Mouse (Mus musculus): ENCODE measurements at regions not wholly inside any gene's neighbourhood (a gene's known extent, or its start where the extent isn't known, plus 50 kb on each side); places are given as distances from the start of the nearest gene placed in this dataset.

DNA sequence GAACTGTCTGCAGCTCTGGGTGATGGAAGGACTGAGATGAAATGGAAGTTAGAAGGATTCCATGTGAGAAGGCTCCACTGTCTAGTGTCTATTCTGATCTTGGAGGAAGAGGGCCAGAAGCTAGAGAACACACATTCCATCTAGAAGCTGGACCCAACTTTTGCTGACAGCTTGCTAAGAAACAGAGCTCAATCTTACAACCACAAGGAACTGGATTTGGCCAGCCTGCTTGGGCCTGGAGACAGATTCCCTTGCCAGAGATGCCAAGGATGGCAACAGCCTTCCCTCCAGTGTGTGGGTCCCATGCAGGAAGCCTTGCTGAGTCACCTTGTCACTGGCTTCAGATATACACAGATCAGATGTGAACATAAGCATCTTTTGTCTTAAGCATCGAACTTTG is 591.0 kb downstream of the Tns3 start:
- Histone ChIP-seq H3K36me3 (ENCODE audit: insufficient read depth) (no peaks in the 10 kb centered on the region), H3K4me1 (ENCODE audit: insufficient read depth) (no peaks in the 10 kb centered on the region), H3K27ac (ENCODE audit: low read depth) (no peak overlapping the region), H3K4me3 (ENCODE audit: low read depth, low read length) (no peak overlapping the region), H3K9me3 (ENCODE audit: low read depth, low read length) (no peaks in the 10 kb centered on the region), H3K9ac (no peak overlapping the region), H3K27me3 (ENCODE audit: insufficient read depth, low read length) (no peaks in the 10 kb centered on the region), H3K4me2 (no peak overlapping the region)
- ATAC-seq (ENCODE audit: insufficient read depth) (no peak), DNase-seq (no peak)
- no peak for TF ChIP-seq CTCF (IDR thresholded peaks at IDR 0.05; ENCODE audit: low read depth)
- WGBS, result 64% methylated on average over 1 of the region's 1 CpGs

DNA sequence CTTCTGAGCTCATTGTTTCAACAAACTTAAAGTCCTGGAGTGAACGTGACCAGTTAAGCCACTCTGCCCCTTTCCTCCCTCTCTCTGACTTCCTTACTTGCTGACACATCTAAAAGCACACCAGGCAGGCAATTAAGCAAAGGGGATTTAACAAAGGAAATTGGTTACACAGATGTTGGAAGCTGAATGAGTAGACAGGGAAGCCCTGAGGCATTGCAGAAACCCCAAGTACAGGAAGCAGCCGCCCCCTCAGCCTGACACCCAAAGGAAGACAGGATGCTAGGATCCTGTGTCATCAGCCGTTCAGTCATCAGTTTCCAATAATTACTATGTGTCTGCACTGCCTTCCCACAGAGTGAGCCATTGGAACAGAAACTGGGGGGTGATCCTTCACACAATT is 595.5 kb downstream of the Tns3 start:
- no peak overlapping the region for H3K27ac ChIP-seq (ENCODE audit: low read depth)
- peak; percentile 37 for DNase-seq

DNA sequence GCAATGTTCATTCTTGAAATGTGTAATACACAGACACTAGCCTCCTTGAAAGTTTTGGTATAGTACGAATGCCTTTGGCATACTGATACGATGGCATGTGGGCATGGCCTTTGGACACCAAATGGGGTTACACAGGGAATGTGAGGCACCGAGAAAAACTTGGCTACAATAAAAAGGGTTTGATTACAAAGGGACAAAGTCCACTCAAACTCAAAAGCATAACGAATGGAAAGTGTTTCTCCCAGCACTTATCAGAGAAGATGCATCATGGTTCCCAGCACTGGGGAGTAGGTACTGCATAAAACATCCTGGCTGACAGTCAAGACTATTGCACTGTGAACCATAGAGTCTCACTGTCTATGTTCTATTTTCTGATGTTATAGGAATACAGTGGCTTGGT is 597.0 kb downstream of the Tns3 start:
- DNase-seq, result no peak
- Histone ChIP-seq H3K27me3 (ENCODE audit: insufficient read depth, low read length) (no peaks in the 10 kb centered on the region), H3K27ac (ENCODE audit: low read depth) (no peak overlapping the region), H3K4me3 (ENCODE audit: low read depth, low read length) (no peak overlapping the region), H3K4me1 (ENCODE audit: insufficient read depth) (no peaks in the 10 kb centered on the region), H3K9ac (no peak overlapping the region), H3K4me2 (no peak overlapping the region), H3K9me3 (ENCODE audit: low read depth, low read length) (no peaks in the 10 kb centered on the region), H3K36me3 (ENCODE audit: insufficient read depth) (no peaks in the 10 kb centered on the region)
- no peak for ATAC-seq (ENCODE audit: insufficient read depth)
- WGBS, result 87% methylated on average over 4 of the region's 4 CpGs
- no peak for TF ChIP-seq CTCF (IDR thresholded peaks at IDR 0.05; ENCODE audit: low read depth)

More for the DNA sequence above, 595.5 kb downstream of the Tns3 start:
- Histone ChIP-seq H3K9ac (no peak overlapping the region), H3K36me3 (ENCODE audit: insufficient read depth) (no peaks in the 10 kb centered on the region), H3K4me2 (no peak overlapping the region), H3K4me1 (ENCODE audit: insufficient read depth) (no peaks in the 10 kb centered on the region), H3K27me3 (ENCODE audit: insufficient read depth, low read length) (no peaks in the 10 kb centered on the region), H3K4me3 (ENCODE audit: low read depth, low read length) (no peak overlapping the region), H3K9me3 (ENCODE audit: low read depth, low read length) (no peaks in the 10 kb centered on the region)
- 28% methylated on average over 3 of the region's 3 CpGs for WGBS
- ATAC-seq (ENCODE audit: insufficient read depth), result peak; percentile 35; the same call in 1 of the 2 replicates
- TF ChIP-seq CTCF (IDR thresholded peaks at IDR 0.05; ENCODE audit: low read depth), result no peak

DNA sequence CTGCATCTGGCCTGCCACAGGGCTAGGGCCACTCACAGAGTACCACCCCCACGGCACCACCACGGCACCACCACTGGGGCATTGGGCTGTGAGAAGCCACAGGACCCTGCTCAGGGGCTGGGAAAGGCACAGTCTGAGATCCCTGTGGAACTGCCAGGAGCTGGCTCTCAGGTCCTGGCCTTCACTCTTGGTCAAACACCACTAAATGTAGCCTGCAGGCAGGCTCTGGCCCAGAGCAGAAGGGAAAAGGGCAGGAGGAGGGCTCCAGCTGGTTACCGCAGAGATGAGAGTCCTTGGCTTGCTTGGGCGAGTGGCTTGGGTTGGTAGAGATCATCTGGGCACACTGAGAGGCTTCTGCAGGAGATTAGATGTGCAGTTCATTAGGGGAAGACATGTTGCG is 598.5 kb downstream of the Tns3 start:
- H3K9ac ChIP-seq, result no peak overlapping the region
- H3K4me2 ChIP-seq, result no peak overlapping the region
- H3K27me3 ChIP-seq (ENCODE audit: insufficient read depth, low read length), result no peaks in the 10 kb centered on the region
- DNase-seq (no peak), ATAC-seq (ENCODE audit: insufficient read depth) (no peak)
- WGBS, result 86% methylated on average over 5 of the region's 5 CpGs
- H3K36me3 ChIP-seq (ENCODE audit: insufficient read depth), result no peaks in the 10 kb centered on the region
- H3K4me3 ChIP-seq (ENCODE audit: low read depth, low read length), result no peak overlapping the region
- TF ChIP-seq CTCF (IDR thresholded peaks at IDR 0.05; ENCODE audit: low read depth), result no peak
- H3K4me1 ChIP-seq (ENCODE audit: insufficient read depth), result no peaks in the 10 kb centered on the region
- H3K27ac ChIP-seq (ENCODE audit: low read depth), result no peak overlapping the region
- H3K9me3 ChIP-seq (ENCODE audit: low read depth, low read length), result no peaks in the 10 kb centered on the region

DNA sequence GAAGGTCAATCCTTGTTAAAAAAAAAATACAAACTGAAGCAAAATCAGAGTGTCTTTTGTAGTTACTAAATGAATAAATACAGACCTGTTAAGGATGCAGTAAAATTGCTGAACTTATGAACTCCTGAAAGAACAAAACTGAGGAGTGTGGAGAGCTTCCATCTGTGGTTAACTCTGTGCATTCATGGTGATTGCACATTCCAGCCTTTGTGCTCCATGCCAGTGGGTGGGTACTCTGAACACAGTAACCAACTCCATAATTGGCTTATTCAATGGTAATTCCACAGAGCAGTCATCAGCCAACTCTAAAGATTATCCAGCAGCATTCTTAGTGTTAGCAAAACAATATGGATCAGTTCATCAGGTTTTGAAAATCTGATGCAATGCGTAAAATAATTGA is 599.2 kb downstream of the Tns3 start:
- H3K27ac ChIP-seq (ENCODE audit: low read depth), result no peak overlapping the region
- WGBS, result 84% methylated on average over 1 of the region's 1 CpGs
- H3K36me3 ChIP-seq (ENCODE audit: insufficient read depth), result no peaks in the 10 kb centered on the region
- ATAC-seq (ENCODE audit: insufficient read depth) (no peak), DNase-seq (no peak)
- H3K9me3 ChIP-seq (ENCODE audit: low read depth, low read length), result no peaks in the 10 kb centered on the region
- no peak for TF ChIP-seq CTCF (IDR thresholded peaks at IDR 0.05; ENCODE audit: low read depth)
- H3K9ac ChIP-seq, result no peak overlapping the region
- H3K4me3 ChIP-seq (ENCODE audit: low read depth, low read length), result no peak overlapping the region
- H3K4me1 ChIP-seq (ENCODE audit: insufficient read depth), result no peaks in the 10 kb centered on the region
- H3K27me3 ChIP-seq (ENCODE audit: insufficient read depth, low read length), result no peaks in the 10 kb centered on the region
- no peak overlapping the region for H3K4me2 ChIP-seq

DNA sequence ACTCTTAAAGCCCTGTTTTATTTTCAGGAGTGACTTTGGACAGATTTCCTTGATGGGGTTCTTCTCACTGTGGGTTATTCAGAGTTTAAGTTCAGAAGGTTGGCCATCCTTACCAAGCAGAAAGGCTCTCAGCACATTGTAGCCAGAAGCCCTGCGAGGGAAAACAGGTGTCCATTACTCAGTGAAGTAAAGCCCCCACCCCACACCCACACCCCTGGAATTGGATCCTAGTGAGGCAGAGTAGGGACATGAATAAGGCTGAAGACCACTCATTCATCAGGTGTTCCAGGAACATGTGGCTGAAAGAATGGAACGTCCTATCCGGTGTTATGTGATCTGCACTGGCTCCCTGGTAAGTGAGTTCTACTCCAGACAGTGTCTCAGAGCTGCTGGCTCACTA is 602.3 kb downstream of the Tns3 start:
- Histone ChIP-seq H3K27ac (ENCODE audit: low read depth) (no peak overlapping the region), H3K27me3 (ENCODE audit: insufficient read depth, low read length) (no peaks in the 10 kb centered on the region), H3K9me3 (ENCODE audit: low read depth, low read length) (no peaks in the 10 kb centered on the region), H3K4me2 (no peak overlapping the region), H3K9ac (no peak overlapping the region), H3K4me1 (ENCODE audit: insufficient read depth) (no peaks in the 10 kb centered on the region), H3K4me3 (ENCODE audit: low read depth, low read length) (no peak overlapping the region), H3K36me3 (ENCODE audit: insufficient read depth) (no peaks in the 10 kb centered on the region)
- 84% methylated on average over 3 of the region's 3 CpGs for WGBS
- ATAC-seq (ENCODE audit: insufficient read depth), result no peak
- no peak for TF ChIP-seq CTCF (IDR thresholded peaks at IDR 0.05; ENCODE audit: low read depth)
- no peak for DNase-seq

DNA sequence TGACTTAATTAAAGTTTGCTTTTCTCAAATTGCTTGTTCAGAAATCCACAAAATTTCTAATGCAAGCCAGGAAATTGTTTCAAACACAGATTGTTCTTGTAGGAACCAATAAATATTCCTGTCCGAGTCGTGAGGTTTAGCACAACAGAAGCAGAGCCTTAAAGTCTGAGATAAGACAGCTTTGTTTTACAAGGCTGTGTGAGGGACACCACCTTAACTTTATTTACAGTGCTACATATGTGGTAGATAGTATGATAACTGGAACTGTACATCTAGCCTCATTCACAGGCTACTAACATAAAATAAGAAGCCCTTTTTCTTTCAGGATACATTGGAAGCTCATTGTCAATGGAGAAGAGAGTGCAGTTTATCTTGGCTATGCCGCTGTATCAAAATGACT is 602.8 kb downstream of the Tns3 start:
- ATAC-seq (ENCODE audit: insufficient read depth) (no peak), DNase-seq (no peak)
- no peak overlapping the region for H3K4me3 ChIP-seq (ENCODE audit: low read depth, low read length)
- WGBS, result 67% methylated on average over 3 of the region's 3 CpGs
- H3K4me2 ChIP-seq, result no peak overlapping the region
- no peak for TF ChIP-seq CTCF (IDR thresholded peaks at IDR 0.05; ENCODE audit: low read depth)
- H3K27me3 ChIP-seq (ENCODE audit: insufficient read depth, low read length), result no peaks in the 10 kb centered on the region
- no peaks in the 10 kb centered on the region for H3K36me3 ChIP-seq (ENCODE audit: insufficient read depth)
- no peaks in the 10 kb centered on the region for H3K9me3 ChIP-seq (ENCODE audit: low read depth, low read length)
- H3K9ac ChIP-seq, result no peak overlapping the region
- no peaks in the 10 kb centered on the region for H3K4me1 ChIP-seq (ENCODE audit: insufficient read depth)
- no peak overlapping the region for H3K27ac ChIP-seq (ENCODE audit: low read depth)

DNA sequence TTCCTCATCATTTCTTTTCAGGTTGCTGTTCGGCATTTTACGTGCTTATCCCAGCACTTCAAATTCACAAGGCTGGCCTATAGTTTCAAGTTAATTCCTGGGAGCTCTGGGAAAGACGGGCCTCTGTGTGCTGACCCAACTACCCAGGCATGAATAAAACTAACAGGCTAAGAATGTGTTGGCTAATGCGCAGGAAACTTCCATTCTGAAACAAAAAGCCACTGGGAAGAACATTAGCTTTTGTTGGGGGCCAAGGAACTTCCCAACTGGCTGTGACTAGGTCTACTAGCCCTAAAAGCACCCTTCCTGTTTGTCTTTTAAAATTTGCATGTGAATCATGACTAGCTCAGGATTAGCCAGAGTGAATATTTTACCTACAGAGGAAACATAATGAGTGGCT is 612.8 kb downstream of the Tns3 start:
- DNase-seq, result no peak
- no peak for TF ChIP-seq CTCF (IDR thresholded peaks at IDR 0.05; ENCODE audit: low read depth)
- no peak overlapping the region for H3K27ac ChIP-seq (ENCODE audit: low read depth)
- ATAC-seq (ENCODE audit: insufficient read depth), result no peak
- no peak overlapping the region for H3K4me3 ChIP-seq (ENCODE audit: low read depth, low read length)
- no peak overlapping the region for H3K4me2 ChIP-seq
- H3K4me1 ChIP-seq (ENCODE audit: insufficient read depth), result no peaks in the 10 kb centered on the region
- 51% methylated on average over 4 of the region's 4 CpGs for WGBS
- no peak overlapping the region for H3K9ac ChIP-seq
- H3K36me3 ChIP-seq (ENCODE audit: insufficient read depth), result no peaks in the 10 kb centered on the region
- no peaks in the 10 kb centered on the region for H3K27me3 ChIP-seq (ENCODE audit: insufficient read depth, low read length)
- no peaks in the 10 kb centered on the region for H3K9me3 ChIP-seq (ENCODE audit: low read depth, low read length)
